Comparison of ENCODE assay signal across 20 mouse cellular contexts in the genomic region with DNA sequence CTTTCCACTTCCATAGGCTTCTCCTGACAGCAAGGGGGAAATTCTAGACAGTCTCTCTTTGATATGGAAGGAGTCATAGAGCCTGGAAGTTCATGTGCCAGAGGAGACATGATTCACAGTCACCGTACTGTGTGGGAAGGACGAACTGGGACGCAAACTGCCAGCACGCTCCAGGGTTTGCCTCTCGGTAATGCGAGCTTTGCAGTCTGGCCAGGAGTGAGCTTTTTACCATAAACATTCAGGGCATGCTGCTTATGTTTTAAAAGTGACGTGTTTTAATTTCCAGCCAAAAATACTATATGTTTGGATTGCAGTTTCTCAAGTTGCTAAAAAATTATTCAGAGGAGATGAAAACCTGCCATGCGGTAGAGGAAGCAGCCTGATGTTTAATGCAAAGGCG.
DNase-seq lines count a peak whose midpoint lies in the region; ATAC-seq and TF ChIP-seq lines count a peak whose summit lies in the region.
"Had no signal": no experiment of that assay in that cellular context is flagged by ENCODE, and none has a peak within 500 bp of the region (broad histone marks: within the 10 kb centered on the region; RNA-seq: fewer than 3 reads in every experiment).

No protein-coding gene starts in this region.

- no peak for TF ChIP-seq CTCF in forebrain, postnatal 0 days (IDR thresholded peaks at IDR 0.05; ENCODE audit: low read depth)
- no peak for TF ChIP-seq CTCF in lung, embryonic 14.5 days (IDR thresholded peaks at IDR 0.05; ENCODE audit: low read depth)

- no peaks in the 10 kb centered on the region for H3K36me3 ChIP-seq in forebrain, postnatal 0 days (ENCODE audit: insufficient read depth)
- no peaks in the 10 kb centered on the region for H3K36me3 ChIP-seq in forebrain, embryonic 13.5 days (ENCODE audit: poor library complexity, severe bottlenecking)
- no peaks in the 10 kb centered on the region for H3K36me3 ChIP-seq in lung, embryonic 14.5 days (ENCODE audit: insufficient read depth)
- H3K36me3 ChIP-seq in heart, embryonic 11.5 days (ENCODE audit: control insufficient read depth, insufficient read depth, low read length): no peaks in the 10 kb centered on the region
- H3K36me3 ChIP-seq: embryonic facial prominence, embryonic 12.5 days; hindbrain, embryonic 12.5 days; limb, embryonic 13.5 days; midbrain, embryonic 12.5 days; neural tube, embryonic 13.5 days had no signal

- H3K27me3 ChIP-seq in forebrain, postnatal 0 days (ENCODE audit: insufficient read depth, low read length): no peaks in the 10 kb centered on the region
- H3K27me3 ChIP-seq in forebrain, embryonic 13.5 days: no peaks in the 10 kb centered on the region; the same call in 1 of the 2 replicates
- no peaks in the 10 kb centered on the region for H3K27me3 ChIP-seq in lung, embryonic 14.5 days (ENCODE audit: insufficient read depth, low read length)
- no peaks in the 10 kb centered on the region for H3K27me3 ChIP-seq in heart, embryonic 11.5 days (ENCODE audit: control insufficient read depth, insufficient read depth, low read length)
- H3K27me3 ChIP-seq: embryonic facial prominence, embryonic 12.5 days; hindbrain, embryonic 12.5 days had no signal

- H3K4me2 ChIP-seq in forebrain, postnatal 0 days (ENCODE audit: low read depth): no peak overlapping the region
- no peak overlapping the region for H3K4me2 ChIP-seq in forebrain, embryonic 13.5 days
- no peak overlapping the region for H3K4me2 ChIP-seq in lung, embryonic 14.5 days
- no peak overlapping the region for H3K4me2 ChIP-seq in heart, embryonic 11.5 days
- H3K4me2 ChIP-seq: embryonic facial prominence, embryonic 12.5 days; hindbrain, embryonic 12.5 days; limb, embryonic 13.5 days; midbrain, embryonic 12.5 days; neural tube, embryonic 13.5 days had no signal

- intact Hi-C loops in left cerebral cortex, postnatal 14 days (cut with DNase I): no loop called here

- no peak overlapping the region for H3K9ac ChIP-seq in forebrain, postnatal 0 days
- no peak overlapping the region for H3K9ac ChIP-seq in forebrain, embryonic 13.5 days
- H3K9ac ChIP-seq in lung, embryonic 14.5 days: no peak overlapping the region
- no peak overlapping the region for H3K9ac ChIP-seq in heart, embryonic 11.5 days (ENCODE audit: low read depth, low read length)
- H3K9ac ChIP-seq: embryonic facial prominence, embryonic 12.5 days; hindbrain, embryonic 12.5 days; limb, embryonic 13.5 days; liver, embryonic 14.5 days; midbrain, embryonic 12.5 days; neural tube, embryonic 13.5 days had no signal

- no peaks in the 10 kb centered on the region for H3K4me1 ChIP-seq in forebrain, postnatal 0 days (ENCODE audit: insufficient read depth)
- no peaks in the 10 kb centered on the region for H3K4me1 ChIP-seq in forebrain, embryonic 13.5 days
- H3K4me1 ChIP-seq in lung, embryonic 14.5 days (ENCODE audit: insufficient read depth): no peaks in the 10 kb centered on the region
- H3K4me1 ChIP-seq in heart, embryonic 11.5 days (ENCODE audit: control insufficient read depth, insufficient read depth, low read length): no peaks in the 10 kb centered on the region
- H3K4me1 ChIP-seq: embryonic facial prominence, embryonic 12.5 days; hindbrain, embryonic 12.5 days; limb, embryonic 13.5 days; midbrain, embryonic 12.5 days; neural tube, embryonic 13.5 days had no signal

- peak; percentile 69 for DNase-seq in forebrain, postnatal 0 days
- DNase-seq in lung, embryonic 14.5 days: peak; percentile 40
- no peak for DNase-seq in lung, postnatal 4 days
- DNase-seq in left cerebral cortex, postnatal 14 days (ENCODE audit: low spot score in 2 of 2): peak; percentile 48 to 73
- peak; percentile 43 to 60 for DNase-seq in right cerebral cortex, postnatal 36 days (ENCODE audit: low spot score in 2 of 2)
- DNase-seq in thymus, postnatal 14 days: no peak
- DNase-seq: cerebellum, adult 9-10 months; heart, postnatal 10 days; kidney, adult 2 months; kidney, postnatal 10 days; thymus, postnatal 36 days had no signal

- no peaks in the 10 kb centered on the region for H3K9me3 ChIP-seq in forebrain, postnatal 0 days (ENCODE audit: low read length)
- no peaks in the 10 kb centered on the region for H3K9me3 ChIP-seq in forebrain, embryonic 13.5 days (replicated peaks)
- no peaks in the 10 kb centered on the region for H3K9me3 ChIP-seq in lung, embryonic 14.5 days (ENCODE audit: low read depth, low read length)
- H3K9me3 ChIP-seq in heart, embryonic 11.5 days (replicated peaks; ENCODE audit: control insufficient read depth, low read length): no peaks in the 10 kb centered on the region
- H3K9me3 ChIP-seq: embryonic facial prominence, embryonic 12.5 days; hindbrain, embryonic 12.5 days; limb, embryonic 13.5 days; midbrain, embryonic 12.5 days; neural tube, embryonic 13.5 days had no signal

- WGBS in forebrain, postnatal 0 days: 62% methylated on average over 9 of the region's 9 CpGs
- WGBS in forebrain, embryonic 13.5 days: 92% methylated on average over 9 of the region's 9 CpGs
- 37% methylated on average over 9 of the region's 9 CpGs for WGBS in lung, embryonic 14.5 days
- 86% methylated on average over 9 of the region's 9 CpGs for WGBS in heart, embryonic 11.5 days (ENCODE audit: insufficient replicate concordance)

- H3K27ac ChIP-seq in forebrain, postnatal 0 days (ENCODE audit: low read depth, low read length): no peak overlapping the region
- H3K27ac ChIP-seq in forebrain, embryonic 13.5 days: no peak overlapping the region
- no peak overlapping the region for H3K27ac ChIP-seq in lung, embryonic 14.5 days (ENCODE audit: low read depth)
- H3K27ac ChIP-seq in heart, embryonic 11.5 days (ENCODE audit: low read depth, low read length): no peak overlapping the region
- H3K27ac ChIP-seq: embryonic facial prominence, embryonic 12.5 days; hindbrain, embryonic 12.5 days; limb, embryonic 13.5 days; liver, embryonic 14.5 days; midbrain, embryonic 12.5 days; neural tube, embryonic 13.5 days had no signal

- ATAC-seq in forebrain, postnatal 0 days: peak; percentile 82
- ATAC-seq in forebrain, embryonic 13.5 days: no peak
- no peak for ATAC-seq in lung, embryonic 14.5 days (ENCODE audit: insufficient read depth)
- ATAC-seq in heart, embryonic 11.5 days (replicated peaks; ENCODE audit: insufficient number of reproducible peaks, low FRiP score, low TSS enrichment): no peak
- ATAC-seq: inflammation-experienced regulatory T-cells, adult 6 months had no signal

- no peak overlapping the region for H3K4me3 ChIP-seq in forebrain, postnatal 0 days (ENCODE audit: low read depth, low read length)
- H3K4me3 ChIP-seq in forebrain, embryonic 13.5 days: no peak overlapping the region
- H3K4me3 ChIP-seq in lung, embryonic 14.5 days (ENCODE audit: low read depth, low read length): no peak overlapping the region
- H3K4me3 ChIP-seq in heart, embryonic 11.5 days (ENCODE audit: low read depth, low read length): no peak overlapping the region
- H3K4me3 ChIP-seq: embryonic facial prominence, embryonic 12.5 days; hindbrain, embryonic 12.5 days; limb, embryonic 13.5 days; midbrain, embryonic 12.5 days; neural tube, embryonic 13.5 days had no signal

Comparison
In these comparisons a context has a peak if more than half of its experiments do, and no peak if none do; other contexts are left out.
1. DNase-seq: peak in forebrain, postnatal 0 days (single experiment), lung, embryonic 14.5 days (single experiment), left cerebral cortex, postnatal 14 days (2 of 2) and right cerebral cortex, postnatal 36 days (2 of 2); none in lung, postnatal 4 days (0 of 2) and thymus, postnatal 14 days (single experiment).